ENCODE assay signal across 23 mouse cellular contexts in genomic region chr16:24403733-24404380, GRCm38 (mm10). TPM values are rescaled to one million over a fixed set of nuclear protein-coding genes. Genes with fewer than 3 reads are reported as not detected.
DNase-seq lines count a peak whose midpoint lies in the region; ATAC-seq and TF ChIP-seq lines count a peak whose summit lies in the region.
"Had no signal": no experiment of that assay in that cellular context is flagged by ENCODE, and none has a peak within 500 bp of the region (broad histone marks: within the 10 kb centered on the region; RNA-seq: fewer than 3 reads in every experiment).

No protein-coding gene starts in this region.

- H3K9ac ChIP-seq in liver, adult 2 months (ENCODE audit: low read depth, low read length), result peak overlapping the region; percentile 17; the same call in 1 of the 2 replicates
- no peak overlapping the region for H3K9ac ChIP-seq in liver, embryonic 11.5 days (ENCODE audit: low read depth, low read length)
- H3K9ac ChIP-seq: forebrain, postnatal 0 days; hindbrain, embryonic 15.5 days; limb, embryonic 12.5 days; liver, embryonic 14.5 days; midbrain, embryonic 15.5 days; neural tube, embryonic 12.5 days had no signal

- H3K4me2 ChIP-seq in liver, embryonic 11.5 days, result no peak overlapping the region
- H3K4me2 ChIP-seq: hindbrain, embryonic 15.5 days; limb, embryonic 12.5 days; midbrain, embryonic 15.5 days; neural tube, embryonic 12.5 days had no signal

- H3K79me2 ChIP-seq in liver, adult 2 months (ENCODE audit: control insufficient read depth, insufficient read depth, low read length), result peaks cover 16% of the 10 kb centered on the region; the same call in 1 of the 2 replicates

- no peak for ATAC-seq in liver, embryonic 11.5 days (replicated peaks; ENCODE audit: low FRiP score)
- ATAC-seq: forebrain, postnatal 0 days; midbrain, embryonic 15.5 days; Patski had no signal

- TF ChIP-seq CTCF in liver, adult 2 months (IDR thresholded peaks at IDR 0.05; ENCODE audit: low read depth, low read length), result no peak

- H3K27me3 ChIP-seq in heart, embryonic 10.5 days (ENCODE audit: insufficient read depth, poor library complexity, severe bottlenecking), result no peaks in the 10 kb centered on the region
- no peaks in the 10 kb centered on the region for H3K27me3 ChIP-seq in liver, adult 2 months (ENCODE audit: control insufficient read depth, insufficient read depth, low read length)
- H3K27me3 ChIP-seq in liver, embryonic 11.5 days (replicated peaks; ENCODE audit: control insufficient read depth, insufficient read depth, low read length), result no peaks in the 10 kb centered on the region
- H3K27me3 ChIP-seq: CH12.LX; hindbrain, embryonic 15.5 days; limb, embryonic 12.5 days; midbrain, embryonic 15.5 days; neural tube, embryonic 12.5 days; Patski had no signal

- H3K4me1 ChIP-seq in heart, embryonic 10.5 days, result peaks cover 13% of the 10 kb centered on the region
- H3K4me1 ChIP-seq in liver, adult 2 months (ENCODE audit: control insufficient read depth, insufficient read depth, low read length), result peaks cover 34% of the 10 kb centered on the region
- no peaks in the 10 kb centered on the region for H3K4me1 ChIP-seq in liver, embryonic 11.5 days (replicated peaks; ENCODE audit: control insufficient read depth, insufficient read depth, low read length)
- H3K4me1 ChIP-seq: hindbrain, embryonic 15.5 days; midbrain, embryonic 15.5 days had no signal

- 90% methylated on average over 8 of the region's 8 CpGs for WGBS in heart, embryonic 10.5 days
- WGBS in liver, adult 2 months, result 23% methylated on average over 8 of the region's 8 CpGs
- 86% methylated on average over 8 of the region's 8 CpGs for WGBS in liver, embryonic 11.5 days

- peak; percentile 43 for DNase-seq in heart, embryonic 10.5 days (ENCODE audit: low spot score)
- DNase-seq in heart, adult 9 months (ENCODE audit: low spot score in 2 of 2), result no peak
- peak; percentile 82 for DNase-seq in liver, adult 2 months (ENCODE audit: extremely low read depth, low read depth, low spot score)
- DNase-seq in liver, embryonic 11.5 days (ENCODE audit: low spot score), result no peak
- DNase-seq in thymus, postnatal 4 days, result peak; percentile 1
- DNase-seq in thymus, adult 18-20 months, result no peak
- DNase-seq in embryo, embryonic 10 days (ENCODE audit: low spot score), result no peak
- DNase-seq: adrenal gland, postnatal 36 days; cerebellum, adult 9-10 months; forebrain, postnatal 0 days; gastrocnemius, postnatal 36 days; right cerebral cortex, postnatal 14 days; spleen, adult 18-20 months had no signal

- H3K4me3 ChIP-seq in heart, embryonic 10.5 days, result no peak overlapping the region
- H3K4me3 ChIP-seq in liver, adult 2 months (ENCODE audit: insufficient read depth, low read depth, low read length), result no peak overlapping the region
- H3K4me3 ChIP-seq in liver, embryonic 11.5 days (ENCODE audit: low read depth, low read length), result no peak overlapping the region
- H3K4me3 ChIP-seq: forebrain, embryonic 10.5 days; hindbrain, embryonic 15.5 days; limb, embryonic 12.5 days; midbrain, embryonic 15.5 days; neural tube, embryonic 12.5 days had no signal

- no peak overlapping the region for H3K27ac ChIP-seq in heart, embryonic 10.5 days
- H3K27ac ChIP-seq in liver, adult 2 months (replicated peaks; ENCODE audit: insufficient read depth, low read depth, low read length), result peak overlapping the region; percentile 70
- H3K27ac ChIP-seq in liver, embryonic 11.5 days (ENCODE audit: low read depth, low read length), result no peak overlapping the region
- H3K27ac ChIP-seq: forebrain, embryonic 10.5 days; hindbrain, embryonic 15.5 days; limb, embryonic 12.5 days; liver, embryonic 14.5 days; macrophage; midbrain, embryonic 15.5 days; neural tube, embryonic 12.5 days had no signal

- H3K9me3 ChIP-seq in heart, embryonic 10.5 days, result peaks cover 3% of the 10 kb centered on the region; the same call in 1 of the 2 replicates
- H3K9me3 ChIP-seq in liver, embryonic 11.5 days (ENCODE audit: control insufficient read depth, low read length), result no peaks in the 10 kb centered on the region
- H3K9me3 ChIP-seq: midbrain, embryonic 15.5 days had no signal

- no peak for TF ChIP-seq POLR2A in liver, adult 2 months (IDR thresholded peaks at IDR 0.05; ENCODE audit: extremely low read depth, insufficient read depth, low read length)

- peaks cover 43% of the 10 kb centered on the region for H3K36me3 ChIP-seq in heart, embryonic 10.5 days
- H3K36me3 ChIP-seq in liver, adult 2 months (ENCODE audit: control insufficient read depth, insufficient read depth, low read length), result no peaks in the 10 kb centered on the region
- H3K36me3 ChIP-seq in liver, embryonic 11.5 days (ENCODE audit: control insufficient read depth, insufficient read depth, low read length), result peaks cover 8% of the 10 kb centered on the region
- H3K36me3 ChIP-seq: G1E; hindbrain, embryonic 15.5 days; midbrain, embryonic 15.5 days had no signal

RNA-seq across cellular contexts. Expression of gene Lpp, which starts 10.6 kb away (rescaled TPM):
- polyA plus RNA-seq in heart, embryonic 10.5 days (2016; fragmentation: Nextera tagmentation; extraction: Ambion mirVana), result 65.1 and 67.2 TPM in 2 replicates
- 23.0 and 25.9 TPM in 2 replicates for total RNA-seq in liver, adult 2 months (2014; rRNA removed)
- polyA plus RNA-seq in liver, adult 2 months (2012; rRNA removed), result 7.5 and 11.4 TPM in 2 replicates
- polyA plus RNA-seq in liver, embryonic 11.5 days (2014; fragmentation: Nextera tagmentation; extraction: Ambion mirVana), result 19.5 and 21.2 TPM in 2 replicates
- polyA plus RNA-seq: G1E had no signal

Comparison
In these comparisons a context has a peak if more than half of its experiments do, and no peak if none do; other contexts are left out.
1. DNase-seq: peak in heart, embryonic 10.5 days (single experiment), liver, adult 2 months (single experiment) and thymus, postnatal 4 days (single experiment); none in heart, adult 9 months (0 of 2), liver, embryonic 11.5 days (single experiment), thymus, adult 18-20 months (0 of 2) and embryo, embryonic 10 days (single experiment).